Mouse (Mus musculus): Measurements from ENCODE around the gene Macrod1. TPM values are rescaled to one million over a fixed set of nuclear protein-coding genes. Genes with fewer than 3 reads are reported as not detected.
"Not testable (repeated sequence)": the region's sequence is repeated elsewhere in the genome, so short reads cannot be mapped to it uniquely, and the experiment has no call there.

The Macrod1 gene
- polyA plus RNA-seq, 1 experiment from 2014 or later: 14.0 TPM

DNA sequence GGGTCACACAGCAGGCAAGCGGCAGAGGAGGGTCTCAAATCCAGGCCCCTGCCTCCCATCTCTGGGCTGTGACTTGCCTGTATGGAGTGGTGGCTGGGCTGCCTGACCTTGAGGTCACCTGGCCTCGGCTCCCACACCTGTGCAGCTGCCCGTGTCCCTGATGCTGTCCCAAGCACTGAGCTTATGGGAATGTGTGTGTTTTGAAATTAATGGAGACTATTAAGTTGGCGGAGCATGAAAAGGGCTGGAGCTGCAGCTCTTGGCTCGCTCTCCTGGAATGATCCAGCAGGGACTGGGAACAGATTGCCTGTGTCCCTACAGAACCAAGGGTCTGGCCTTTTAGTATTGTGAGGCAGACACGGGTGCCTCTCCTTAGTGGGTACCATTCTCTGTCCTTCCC, 15.6 kb downstream of the Macrod1 start:
- no peak overlapping the region for H3K27ac ChIP-seq (ENCODE audit: low read length)
- H3K4me2 ChIP-seq (ENCODE audit: low read depth, low read length): no peak overlapping the region
- ATAC-seq (ENCODE audit: insufficient read depth, low FRiP score): no peak
- H3K4me3 ChIP-seq (replicated peaks; ENCODE audit: low read length): no peak overlapping the region
- 0 out of 2 replicates have a peak, but pooled peaks cover 4% of the 10 kb centered on the region for H3K27me3 ChIP-seq (ENCODE audit: control insufficient read depth, insufficient read depth, low read length)
- H3K36me3 ChIP-seq (ENCODE audit: control insufficient read depth, insufficient read depth, low read length): no peaks in the 10 kb centered on the region
- peaks cover 19% of the 10 kb centered on the region for H3K4me1 ChIP-seq (ENCODE audit: control insufficient read depth, insufficient read depth, low read length)
- WGBS: 62% methylated on average over 6 of the region's 6 CpGs
- H3K9me3 ChIP-seq (replicated peaks; ENCODE audit: control insufficient read depth, low read length): no peaks in the 10 kb centered on the region
- H3K9ac ChIP-seq (ENCODE audit: low read length): no peak overlapping the region

DNA sequence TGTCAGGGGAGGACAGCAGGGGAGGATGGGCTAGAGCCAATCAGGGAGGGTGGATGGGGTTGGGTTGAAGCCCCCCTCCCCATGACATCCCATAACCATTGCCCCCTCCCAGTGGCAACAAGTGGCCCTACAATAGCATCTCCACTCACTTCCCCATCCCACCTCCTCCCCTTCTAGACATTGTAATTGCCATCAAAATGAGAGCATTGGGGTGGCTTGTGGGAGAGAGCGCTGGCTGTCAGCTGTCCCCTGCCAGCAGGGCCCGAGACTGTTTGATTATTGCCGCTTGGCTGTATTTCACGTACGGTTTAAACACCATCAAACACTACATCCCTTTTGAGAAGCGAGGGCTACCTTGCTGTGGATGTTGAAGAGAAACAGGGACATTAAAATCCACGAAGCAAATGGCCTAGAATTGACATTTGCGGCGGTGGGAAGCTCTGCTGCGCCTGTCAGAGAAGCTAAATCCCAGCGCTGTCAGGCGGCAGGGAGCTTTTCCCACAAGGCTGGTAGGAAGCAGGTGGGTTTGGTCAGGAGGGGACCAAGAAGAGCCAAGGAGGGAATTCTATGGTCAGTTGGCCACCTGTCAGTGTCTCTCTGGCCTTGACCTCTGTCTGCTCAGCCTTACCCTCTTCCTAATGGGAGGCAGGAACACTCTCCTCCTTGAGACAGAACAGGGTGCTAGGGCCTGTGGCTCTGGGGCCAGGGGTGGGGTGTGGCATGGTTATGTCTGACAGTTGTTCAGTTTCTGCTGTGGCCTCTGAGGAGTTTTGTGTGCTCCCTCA, 17.6 kb downstream of the Macrod1 start:
- Histone ChIP-seq H3K4me3 (replicated peaks; ENCODE audit: low read length) (no peak overlapping the region), H3K27ac (ENCODE audit: low read length) (no peak overlapping the region), H3K4me1 (ENCODE audit: control insufficient read depth, insufficient read depth, low read length) (peaks cover 19% of the 10 kb centered on the region), H3K9me3 (replicated peaks; ENCODE audit: control insufficient read depth, low read length) (no peaks in the 10 kb centered on the region), H3K27me3 (ENCODE audit: control insufficient read depth, insufficient read depth, low read length) (0 out of 2 replicates have a peak, but pooled peaks cover 2% of the 10 kb centered on the region), H3K4me2 (ENCODE audit: low read depth, low read length) (no peak overlapping the region), H3K9ac (ENCODE audit: low read length) (no peak overlapping the region), H3K36me3 (ENCODE audit: control insufficient read depth, insufficient read depth, low read length) (no peaks in the 10 kb centered on the region)
- ATAC-seq (ENCODE audit: insufficient read depth, low FRiP score): no peak
- WGBS: 56% methylated on average over 12 of the region's 12 CpGs

DNA sequence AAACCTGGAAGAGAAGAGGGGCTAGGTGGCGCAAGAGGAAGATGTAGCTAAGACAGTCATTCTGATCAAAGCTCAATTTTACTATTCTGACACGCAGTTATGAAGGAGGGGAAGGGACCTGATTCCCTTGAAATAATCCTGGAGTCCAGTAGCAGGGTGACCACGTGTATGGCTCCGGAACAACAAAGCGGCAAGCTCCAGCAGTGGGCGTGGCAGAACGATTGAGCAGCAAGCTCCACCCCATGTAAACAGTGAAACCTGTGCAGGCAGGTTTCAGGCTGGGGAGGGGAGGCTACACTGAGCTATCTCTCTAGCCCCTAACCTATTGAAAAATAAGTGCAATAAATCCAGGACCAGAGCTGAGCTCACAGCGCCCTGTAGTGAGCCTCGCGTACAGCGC, 18.7 kb downstream of the Macrod1 start:
- H3K4me1 ChIP-seq (ENCODE audit: control insufficient read depth, insufficient read depth, low read length): peaks cover 12% of the 10 kb centered on the region
- not testable (repeated sequence) for H3K27ac ChIP-seq (ENCODE audit: low read length); H3K9ac ChIP-seq (ENCODE audit: low read length); ATAC-seq (ENCODE audit: insufficient read depth, low FRiP score); H3K9me3 ChIP-seq (replicated peaks; ENCODE audit: control insufficient read depth, low read length); H3K36me3 ChIP-seq (ENCODE audit: control insufficient read depth, insufficient read depth, low read length); H3K4me3 ChIP-seq (replicated peaks; ENCODE audit: low read length); H3K27me3 ChIP-seq (ENCODE audit: control insufficient read depth, insufficient read depth, low read length); H3K4me2 ChIP-seq (ENCODE audit: low read depth, low read length)
- 65% methylated on average over 11 of the region's 11 CpGs for WGBS

DNA sequence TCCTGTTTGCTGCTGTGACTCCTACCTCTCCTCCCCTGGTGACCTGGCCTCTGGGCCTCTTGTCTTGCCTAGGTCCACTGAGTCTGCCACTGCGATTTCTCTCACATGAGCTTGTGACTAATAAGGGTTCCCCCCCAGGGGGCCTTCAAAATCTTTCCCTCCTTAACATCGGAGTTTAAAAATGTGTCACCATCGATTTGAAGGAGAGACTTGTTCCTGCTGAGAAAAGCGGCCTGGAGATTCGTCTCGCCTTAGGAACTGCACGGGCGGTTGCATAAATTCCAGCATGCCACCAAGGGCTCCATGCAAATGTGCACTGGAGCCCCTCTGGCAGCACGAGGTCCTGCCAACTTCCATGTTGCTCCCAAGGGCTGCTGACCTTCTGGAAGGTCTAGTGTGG, 21.1 kb downstream of the Macrod1 start:
- Histone ChIP-seq H3K27me3 (ENCODE audit: control insufficient read depth, insufficient read depth, low read length) (no peaks in the 10 kb centered on the region), H3K4me2 (ENCODE audit: low read depth, low read length) (no peak overlapping the region), H3K4me1 (ENCODE audit: control insufficient read depth, insufficient read depth, low read length) (peaks cover 2% of the 10 kb centered on the region; the same call in 1 of the 2 replicates), H3K36me3 (ENCODE audit: control insufficient read depth, insufficient read depth, low read length) (no peaks in the 10 kb centered on the region), H3K4me3 (replicated peaks; ENCODE audit: low read length) (no peak overlapping the region), H3K9ac (ENCODE audit: low read length) (no peak overlapping the region), H3K27ac (ENCODE audit: low read length) (no peak overlapping the region), H3K9me3 (replicated peaks; ENCODE audit: control insufficient read depth, low read length) (no peaks in the 10 kb centered on the region)
- ATAC-seq (ENCODE audit: insufficient read depth, low FRiP score): no peak
- 67% methylated on average over 9 of the region's 9 CpGs for WGBS

DNA sequence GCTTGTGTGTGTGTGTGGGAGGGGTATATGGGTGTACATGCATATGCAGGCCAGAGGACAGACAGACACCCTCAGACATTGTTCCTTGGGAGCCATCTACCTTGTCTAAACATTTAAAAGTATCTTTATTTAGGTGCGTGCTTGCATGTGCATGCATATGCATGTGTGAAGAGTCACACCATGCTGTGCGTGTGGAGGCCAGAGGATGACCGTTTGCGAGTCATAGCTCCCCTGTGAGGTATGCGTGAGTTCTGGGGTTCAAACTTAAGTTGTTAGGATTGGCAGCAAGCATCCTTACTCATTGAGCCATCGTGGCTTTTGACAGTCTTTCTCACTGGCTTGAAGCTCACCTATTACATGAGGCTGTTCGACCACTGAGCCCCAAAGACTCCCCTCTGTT, 21.7 kb downstream of the Macrod1 start:
- H3K27ac ChIP-seq (ENCODE audit: low read length): no peak overlapping the region
- no peaks in the 10 kb centered on the region for H3K9me3 ChIP-seq (replicated peaks; ENCODE audit: control insufficient read depth, low read length)
- H3K4me1 ChIP-seq (ENCODE audit: control insufficient read depth, insufficient read depth, low read length): peaks cover 2% of the 10 kb centered on the region; the same call in 1 of the 2 replicates
- WGBS: 84% methylated on average over 7 of the region's 7 CpGs
- H3K4me2 ChIP-seq (ENCODE audit: low read depth, low read length): no peak overlapping the region
- H3K36me3 ChIP-seq (ENCODE audit: control insufficient read depth, insufficient read depth, low read length): no peaks in the 10 kb centered on the region
- ATAC-seq (ENCODE audit: insufficient read depth, low FRiP score): no peak
- H3K9ac ChIP-seq (ENCODE audit: low read length): no peak overlapping the region
- no peak overlapping the region for H3K4me3 ChIP-seq (replicated peaks; ENCODE audit: low read length)
- H3K27me3 ChIP-seq (ENCODE audit: control insufficient read depth, insufficient read depth, low read length): no peaks in the 10 kb centered on the region

DNA sequence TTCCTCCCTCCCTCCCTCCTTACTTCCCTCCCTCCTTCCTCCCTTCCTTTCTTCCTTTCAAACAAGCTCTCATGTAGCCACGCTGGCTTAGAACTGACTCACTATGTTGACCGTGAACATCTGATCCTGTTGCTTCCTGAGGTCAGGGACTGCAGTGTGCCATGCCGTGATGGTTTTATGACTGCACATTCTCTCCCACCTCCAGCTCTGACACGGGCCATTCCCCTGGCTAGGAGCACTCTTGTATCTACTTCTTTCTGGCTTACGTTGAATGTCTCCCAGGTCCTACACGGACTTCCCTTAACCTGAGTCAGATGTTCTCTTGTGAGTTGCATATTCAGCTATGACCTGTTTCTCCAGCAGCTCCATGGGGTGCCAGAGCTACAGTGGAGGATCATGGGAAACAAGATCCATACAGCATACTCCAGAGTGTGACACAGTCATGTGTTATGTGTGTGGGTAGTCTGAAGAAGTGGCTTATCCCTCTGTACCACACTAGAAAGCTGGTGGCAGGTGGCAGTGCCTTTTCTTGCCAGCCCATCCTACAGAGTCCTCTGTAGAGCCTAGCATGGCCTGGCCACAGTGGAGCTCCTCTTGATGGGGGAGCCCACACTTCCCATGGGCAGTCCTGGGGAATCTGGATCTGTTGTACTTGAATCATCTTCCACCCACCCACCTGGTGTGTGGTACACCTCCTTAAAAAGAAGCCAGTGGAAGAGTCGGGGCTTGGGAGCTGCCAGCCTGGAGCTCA, 25.1 kb downstream of the Macrod1 start:
- no peaks in the 10 kb centered on the region for H3K9me3 ChIP-seq (replicated peaks; ENCODE audit: control insufficient read depth, low read length)
- WGBS: 70% methylated on average over 7 of the region's 7 CpGs
- peaks cover 11% of the 10 kb centered on the region; the same call in 1 of the 2 replicates for H3K4me1 ChIP-seq (ENCODE audit: control insufficient read depth, insufficient read depth, low read length)
- no peak for ATAC-seq (ENCODE audit: insufficient read depth, low FRiP score)
- H3K36me3 ChIP-seq (ENCODE audit: control insufficient read depth, insufficient read depth, low read length): no peaks in the 10 kb centered on the region
- no peak overlapping the region for H3K27ac ChIP-seq (ENCODE audit: low read length)
- H3K27me3 ChIP-seq (ENCODE audit: control insufficient read depth, insufficient read depth, low read length): no peaks in the 10 kb centered on the region
- no peak overlapping the region for H3K4me3 ChIP-seq (replicated peaks; ENCODE audit: low read length)
- H3K9ac ChIP-seq (ENCODE audit: low read length): no peak overlapping the region
- H3K4me2 ChIP-seq (ENCODE audit: low read depth, low read length): no peak overlapping the region

DNA sequence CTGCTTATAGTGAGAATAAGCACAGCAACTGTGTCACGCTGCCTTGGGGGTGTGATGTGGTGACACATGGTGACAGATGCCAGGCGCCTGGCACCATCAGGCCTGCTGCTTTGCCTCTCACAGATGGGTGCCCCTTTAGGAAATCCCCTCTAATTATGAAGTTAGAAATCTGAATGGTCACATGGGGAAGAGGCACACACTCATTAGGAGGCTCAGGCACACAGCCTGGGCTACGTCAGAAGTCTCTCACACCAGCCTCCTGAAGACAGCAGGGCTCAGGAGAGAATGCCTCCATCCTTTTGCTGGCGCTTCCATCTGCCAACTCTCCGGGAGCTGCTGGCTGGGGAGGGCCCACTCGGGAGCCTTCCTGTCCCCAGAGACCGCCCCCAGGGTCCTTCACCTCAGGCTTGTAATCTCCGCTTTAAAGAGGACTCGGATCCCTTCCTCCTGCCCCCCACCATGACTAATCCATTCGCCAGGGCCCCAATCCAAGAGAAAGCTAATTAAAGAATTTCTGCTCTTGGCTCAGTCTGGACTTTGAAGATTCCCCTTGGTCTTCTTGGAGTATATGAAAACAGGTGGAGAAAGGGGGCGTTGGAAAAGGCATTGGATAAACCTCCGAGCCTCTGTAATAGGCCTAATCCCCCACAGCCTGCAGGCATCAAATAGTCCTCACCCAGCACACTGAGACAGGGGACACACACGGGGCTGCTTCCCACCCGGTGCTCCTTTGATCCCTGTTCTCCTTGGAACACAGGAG, 26.6 kb downstream of the Macrod1 start:
- H3K27ac ChIP-seq (ENCODE audit: low read length): no peak overlapping the region
- H3K9ac ChIP-seq (ENCODE audit: low read length): no peak overlapping the region; the same call in 1 of the 2 replicates
- WGBS: 51% methylated on average over 14 of the region's 14 CpGs
- no peak overlapping the region for H3K4me3 ChIP-seq (replicated peaks; ENCODE audit: low read length)
- H3K4me2 ChIP-seq (ENCODE audit: low read depth, low read length): no peak overlapping the region
- no peaks in the 10 kb centered on the region for H3K9me3 ChIP-seq (replicated peaks; ENCODE audit: control insufficient read depth, low read length)
- peaks cover 11% of the 10 kb centered on the region; the same call in 1 of the 2 replicates for H3K4me1 ChIP-seq (ENCODE audit: control insufficient read depth, insufficient read depth, low read length)
- no peak for ATAC-seq (ENCODE audit: insufficient read depth, low FRiP score)
- H3K36me3 ChIP-seq (ENCODE audit: control insufficient read depth, insufficient read depth, low read length): no peaks in the 10 kb centered on the region
- H3K27me3 ChIP-seq (ENCODE audit: control insufficient read depth, insufficient read depth, low read length): no peaks in the 10 kb centered on the region; the same call in 1 of the 2 replicates

DNA sequence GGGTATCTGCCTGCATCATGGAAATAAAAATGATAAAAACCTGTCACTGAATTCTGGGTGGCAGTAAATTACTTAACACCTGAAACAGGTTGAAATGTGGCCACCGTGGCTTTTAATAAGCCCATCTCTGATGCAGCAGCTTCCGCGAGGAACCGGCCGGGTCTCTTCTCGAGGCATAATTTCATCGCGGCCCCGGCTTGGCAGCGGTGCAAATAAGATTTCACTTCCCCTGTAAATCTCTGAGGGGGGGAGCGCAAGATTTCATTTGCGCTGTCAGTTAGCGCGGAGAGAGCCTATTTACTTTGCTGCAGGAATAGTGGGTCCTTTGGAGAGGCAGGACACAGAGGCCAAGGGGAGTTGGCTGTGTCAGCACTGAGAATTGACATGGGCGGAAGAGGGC, 28.1 kb downstream of the Macrod1 start:
- H3K27ac ChIP-seq (ENCODE audit: low read length): no peak overlapping the region
- no peak for ATAC-seq (ENCODE audit: insufficient read depth, low FRiP score)
- no peaks in the 10 kb centered on the region for H3K36me3 ChIP-seq (ENCODE audit: control insufficient read depth, insufficient read depth, low read length)
- no peaks in the 10 kb centered on the region for H3K9me3 ChIP-seq (replicated peaks; ENCODE audit: control insufficient read depth, low read length)
- WGBS: 62% methylated on average over 15 of the region's 15 CpGs
- H3K4me2 ChIP-seq (ENCODE audit: low read depth, low read length): no peak overlapping the region
- no peak overlapping the region for H3K9ac ChIP-seq (ENCODE audit: low read length)
- H3K4me3 ChIP-seq (replicated peaks; ENCODE audit: low read length): no peak overlapping the region
- H3K4me1 ChIP-seq (ENCODE audit: control insufficient read depth, insufficient read depth, low read length): peaks cover 11% of the 10 kb centered on the region; the same call in 1 of the 2 replicates
- no peaks in the 10 kb centered on the region; the same call in 1 of the 2 replicates for H3K27me3 ChIP-seq (ENCODE audit: control insufficient read depth, insufficient read depth, low read length)
